Mouse (Mus musculus): ENCODE measurements around the gene Rtraf. TPM values are rescaled to one million over a fixed set of nuclear protein-coding genes. Genes with fewer than 3 reads are reported as not detected.

Gene Rtraf
- polyA plus RNA-seq, 1 experiment = not detected

DNA sequence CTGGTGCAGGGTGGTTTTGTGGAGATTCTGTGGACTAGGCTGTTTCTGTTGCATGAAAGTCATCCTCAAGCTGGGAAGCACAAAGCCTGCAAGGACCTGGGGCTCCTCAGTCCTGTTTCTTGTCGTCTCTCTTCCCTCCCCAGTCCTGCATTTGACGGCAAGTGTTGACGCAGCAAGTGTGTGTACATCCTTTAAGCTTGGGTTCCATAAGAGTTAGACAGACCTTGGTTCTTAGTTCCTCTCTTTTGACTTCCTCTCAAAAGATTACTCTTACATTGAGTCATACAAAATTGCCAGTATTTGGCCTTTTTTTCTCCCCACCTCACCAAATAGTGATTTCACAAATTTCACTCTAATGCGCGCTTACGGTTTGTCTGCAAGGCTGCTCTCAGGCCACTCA lies 46.3 kb downstream of the Rtraf start:
- TF ChIP-seq POLR2A (IDR thresholded peaks at IDR 0.05; ENCODE audit: insufficient read depth, low read depth, low read length) (no peak), CTCF (IDR thresholded peaks at IDR 0.05; ENCODE audit: insufficient read depth, low read depth, low read length) (no peak)
- H3K4me3 ChIP-seq (ENCODE audit: insufficient read depth, low read depth, low read length) = no peak overlapping the region
- 94% methylated on average over 6 of the region's 6 CpGs for WGBS
- no peaks in the 10 kb centered on the region for H3K4me1 ChIP-seq (ENCODE audit: control insufficient read depth, insufficient read depth, low read length)
- no peak overlapping the region for H3K27ac ChIP-seq (ENCODE audit: insufficient read depth, low read depth, low read length)

GRCm38 (mm10) chr14:19776890-19777289 lies 46.7 kb downstream of the Rtraf start:
- H3K4me1 ChIP-seq (ENCODE audit: control insufficient read depth, insufficient read depth, low read length) = no peaks in the 10 kb centered on the region
- WGBS = 58% methylated on average over 6 of the region's 6 CpGs
- TF ChIP-seq POLR2A (IDR thresholded peaks at IDR 0.05; ENCODE audit: insufficient read depth, low read depth, low read length) (no peak), CTCF (IDR thresholded peaks at IDR 0.05; ENCODE audit: insufficient read depth, low read depth, low read length) (0 out of 2 replicates have a peak, but pooled peaks have one; percentile 19)
- H3K4me3 ChIP-seq (ENCODE audit: insufficient read depth, low read depth, low read length) = no peak overlapping the region
- H3K27ac ChIP-seq (ENCODE audit: insufficient read depth, low read depth, low read length) = no peak overlapping the region

GRCm38 (mm10) chr14:19776179-19776578 lies 47.4 kb downstream of the Rtraf start:
- H3K4me1 ChIP-seq (ENCODE audit: control insufficient read depth, insufficient read depth, low read length) = no peaks in the 10 kb centered on the region
- WGBS = 97% methylated on average over 5 of the region's 5 CpGs
- no peak overlapping the region for H3K4me3 ChIP-seq (ENCODE audit: insufficient read depth, low read depth, low read length)
- H3K27ac ChIP-seq (ENCODE audit: insufficient read depth, low read depth, low read length) = no peak overlapping the region
- no peak for TF ChIP-seq POLR2A (IDR thresholded peaks at IDR 0.05; ENCODE audit: insufficient read depth, low read depth, low read length)
- no peak for TF ChIP-seq CTCF (IDR thresholded peaks at IDR 0.05; ENCODE audit: insufficient read depth, low read depth, low read length)

- no peak overlapping the region for H3K27ac ChIP-seq (ENCODE audit: insufficient read depth, low read depth, low read length)
- no peak overlapping the region for H3K4me3 ChIP-seq (ENCODE audit: insufficient read depth, low read depth, low read length)
- WGBS = 96% methylated on average over 4 of the region's 4 CpGs
- no peaks in the 10 kb centered on the region for H3K4me1 ChIP-seq (ENCODE audit: control insufficient read depth, insufficient read depth, low read length)
- TF ChIP-seq POLR2A (IDR thresholded peaks at IDR 0.05; ENCODE audit: insufficient read depth, low read depth, low read length) (no peak), CTCF (IDR thresholded peaks at IDR 0.05; ENCODE audit: insufficient read depth, low read depth, low read length) (no peak)
Observed at GRCm38 (mm10) chr14:19775491-19775890, 48.1 kb downstream of the Rtraf start.

- Histone ChIP-seq H3K4me1 (ENCODE audit: control insufficient read depth, insufficient read depth, low read length) (peaks cover 3% of the 10 kb centered on the region; the same call in 1 of the 2 replicates), H3K27ac (ENCODE audit: insufficient read depth, low read depth, low read length) (no peak overlapping the region), H3K4me3 (ENCODE audit: insufficient read depth, low read depth, low read length) (no peak overlapping the region)
- WGBS = 88% methylated on average over 13 of the region's 13 CpGs
- TF ChIP-seq CTCF (IDR thresholded peaks at IDR 0.05; ENCODE audit: insufficient read depth, low read depth, low read length) = no peak
- no peak for TF ChIP-seq POLR2A (IDR thresholded peaks at IDR 0.05; ENCODE audit: insufficient read depth, low read depth, low read length)
Observed at GRCm38 (mm10) chr14:19774036-19774628, 49.5 kb downstream of the Rtraf start.

GRCm38 (mm10) chr14:19771173-19771572 lies 52.5 kb downstream of the Rtraf start:
- no peak overlapping the region for H3K4me3 ChIP-seq (ENCODE audit: insufficient read depth, low read depth, low read length)
- 79% methylated on average over 7 of the region's 7 CpGs for WGBS
- TF ChIP-seq CTCF (IDR thresholded peaks at IDR 0.05; ENCODE audit: insufficient read depth, low read depth, low read length) (no peak), POLR2A (IDR thresholded peaks at IDR 0.05; ENCODE audit: insufficient read depth, low read depth, low read length) (no peak)
- H3K4me1 ChIP-seq (ENCODE audit: control insufficient read depth, insufficient read depth, low read length) = peaks cover 5% of the 10 kb centered on the region; the same call in 1 of the 2 replicates
- no peak overlapping the region for H3K27ac ChIP-seq (ENCODE audit: insufficient read depth, low read depth, low read length)

GRCm38 (mm10) chr14:19769441-19770200 lies 54.0 kb downstream of the Rtraf start:
- Histone ChIP-seq H3K27ac (ENCODE audit: insufficient read depth, low read depth, low read length) (no peak overlapping the region), H3K4me3 (ENCODE audit: insufficient read depth, low read depth, low read length) (no peak overlapping the region), H3K4me1 (ENCODE audit: control insufficient read depth, insufficient read depth, low read length) (peaks cover 5% of the 10 kb centered on the region; the same call in 1 of the 2 replicates)
- WGBS = 69% methylated on average over 6 of the region's 6 CpGs
- TF ChIP-seq POLR2A (IDR thresholded peaks at IDR 0.05; ENCODE audit: insufficient read depth, low read depth, low read length) (no peak), CTCF (IDR thresholded peaks at IDR 0.05; ENCODE audit: insufficient read depth, low read depth, low read length) (no peak)

- H3K27ac ChIP-seq (ENCODE audit: insufficient read depth, low read depth, low read length) = no peak overlapping the region
- WGBS = 98% methylated on average over 6 of the region's 6 CpGs
- H3K4me3 ChIP-seq (ENCODE audit: insufficient read depth, low read depth, low read length) = no peak overlapping the region
- peaks cover 6% of the 10 kb centered on the region; the same call in 1 of the 2 replicates for H3K4me1 ChIP-seq (ENCODE audit: control insufficient read depth, insufficient read depth, low read length)
- TF ChIP-seq CTCF (IDR thresholded peaks at IDR 0.05; ENCODE audit: insufficient read depth, low read depth, low read length) (no peak), POLR2A (IDR thresholded peaks at IDR 0.05; ENCODE audit: insufficient read depth, low read depth, low read length) (no peak)
Observed at GRCm38 (mm10) chr14:19768648-19769047, 55.0 kb downstream of the Rtraf start.

GRCm38 (mm10) chr14:19766380-19766649 lies 57.3 kb downstream of the Rtraf start:
- no peak overlapping the region for H3K4me3 ChIP-seq (ENCODE audit: insufficient read depth, low read depth, low read length)
- no peak for TF ChIP-seq CTCF (IDR thresholded peaks at IDR 0.05; ENCODE audit: insufficient read depth, low read depth, low read length)
- TF ChIP-seq POLR2A (IDR thresholded peaks at IDR 0.05; ENCODE audit: insufficient read depth, low read depth, low read length) = no peak
- WGBS = 78% methylated on average over 1 of the region's 1 CpGs
- peaks cover 10% of the 10 kb centered on the region; the same call in 1 of the 2 replicates for H3K4me1 ChIP-seq (ENCODE audit: control insufficient read depth, insufficient read depth, low read length)
- no peak overlapping the region for H3K27ac ChIP-seq (ENCODE audit: insufficient read depth, low read depth, low read length)

All from olfactory bulb, adult 2 months (tissue).